Mouse (Mus musculus): ENCODE data around the gene Cnksr3. TPM values are rescaled to one million over a fixed set of nuclear protein-coding genes. Genes with fewer than 3 reads are reported as not detected.

Cnksr3 gene
- polyA plus RNA-seq, 1 experiment = 2.0 TPM

Other genes starting within 250 kb of the Cnksr3 start
- 1.1 TPM in 1 of 2 replicates, not detected in the other for gene Ipcef1, start 159.8 kb downstream of the Cnksr3 start, polyA plus RNA-seq (2012; ENCODE audit: insufficient read depth, insufficient read length, missing spikeins)